ENCODE assay signal across 8 mouse cellular contexts in the genomic region with DNA sequence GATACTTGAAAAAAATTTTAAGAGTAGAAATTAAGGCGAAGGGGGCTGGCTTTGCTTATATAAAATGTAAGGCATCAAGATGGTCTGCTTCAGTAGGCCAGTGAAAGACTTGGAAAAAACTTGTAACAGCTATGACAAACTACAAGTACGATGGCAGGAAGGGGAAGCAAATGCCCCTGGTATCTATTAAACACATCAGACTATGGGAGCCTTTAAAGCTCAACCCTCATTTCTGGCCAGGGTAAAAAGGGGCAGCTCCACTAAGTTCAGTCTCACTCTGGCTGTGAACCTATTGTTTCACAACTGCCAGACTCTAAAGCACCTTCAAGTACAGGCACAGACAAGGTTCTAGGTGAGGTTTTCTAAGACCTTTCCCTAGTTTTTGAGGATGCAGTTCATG. TPM values are rescaled to one million over a fixed set of nuclear protein-coding genes. Genes with fewer than 3 reads are reported as not detected.
DNase-seq lines count a peak whose midpoint lies in the region; ATAC-seq and TF ChIP-seq lines count a peak whose summit lies in the region.

No protein-coding gene starts in this region.

- no peak for TF ChIP-seq POLR2A in liver, adult 2 months (IDR thresholded peaks at IDR 0.05; ENCODE audit: extremely low read depth, insufficient read depth, low read length)

- peak overlapping the region; percentile 99 for H3K4me2 ChIP-seq in embryonic facial prominence, embryonic 12.5 days (replicated peaks)
- peak overlapping the region; percentile 81 for H3K4me2 ChIP-seq in intestine, postnatal 0 days (replicated peaks; ENCODE audit: low read depth)
- H3K4me2 ChIP-seq in neural tube, embryonic 14.5 days (ENCODE audit: low read depth, low read length) = peak overlapping the region; percentile 99

- H3K27me3 ChIP-seq in liver, adult 2 months (ENCODE audit: control insufficient read depth, insufficient read depth, low read length) = no peaks in the 10 kb centered on the region
- no peaks in the 10 kb centered on the region for H3K27me3 ChIP-seq in embryonic facial prominence, embryonic 12.5 days
- H3K27me3 ChIP-seq in intestine, postnatal 0 days (replicated peaks; ENCODE audit: control insufficient read depth, insufficient read depth, low read length) = no peaks in the 10 kb centered on the region
- no peaks in the 10 kb centered on the region for H3K27me3 ChIP-seq in neural tube, embryonic 14.5 days (ENCODE audit: control insufficient read depth, insufficient read depth, low read length)

- H3K9ac ChIP-seq in liver, adult 2 months (ENCODE audit: low read depth, low read length) = no peak overlapping the region; the same call in 1 of the 2 replicates
- H3K9ac ChIP-seq in embryonic facial prominence, embryonic 12.5 days = peak overlapping the region; percentile 90; the same call in 1 of the 2 replicates
- H3K9ac ChIP-seq in intestine, postnatal 0 days (ENCODE audit: low read depth, low read length) = peak overlapping the region; percentile 23
- H3K9ac ChIP-seq in neural tube, embryonic 14.5 days (replicated peaks; ENCODE audit: low read depth, low read length) = no peak overlapping the region

- no peak for TF ChIP-seq CTCF in liver, adult 2 months (IDR thresholded peaks at IDR 0.05; ENCODE audit: low read depth, low read length)
- TF ChIP-seq CTCF in intestine, postnatal 0 days (IDR thresholded peaks at IDR 0.05; ENCODE audit: low read depth) = no peak

- H3K9me3 ChIP-seq in embryonic facial prominence, embryonic 12.5 days = no peaks in the 10 kb centered on the region
- H3K9me3 ChIP-seq in intestine, postnatal 0 days (ENCODE audit: control insufficient read depth) = no peaks in the 10 kb centered on the region
- no peaks in the 10 kb centered on the region for H3K9me3 ChIP-seq in neural tube, embryonic 14.5 days (ENCODE audit: control insufficient read depth, low read length)

- H3K27ac ChIP-seq in liver, adult 2 months (replicated peaks; ENCODE audit: insufficient read depth, low read depth, low read length) = no peak overlapping the region
- H3K27ac ChIP-seq in embryonic facial prominence, embryonic 12.5 days = no peak overlapping the region
- no peak overlapping the region for H3K27ac ChIP-seq in intestine, postnatal 0 days (ENCODE audit: low read depth, low read length)
- H3K27ac ChIP-seq in neural tube, embryonic 14.5 days (ENCODE audit: low read depth, low read length) = no peak overlapping the region

- peak; percentile 22 for DNase-seq in liver, adult 2 months (ENCODE audit: extremely low read depth, low read depth, low spot score)
- DNase-seq in liver = no peak
- no peak for DNase-seq in embryo, embryonic 11 days
- no peak for DNase-seq in cerebellum, postnatal 10 days
- DNase-seq in B cell, adult 2 months = no peak

- peaks cover 25% of the 10 kb centered on the region; the same call in 1 of the 2 replicates for H3K79me2 ChIP-seq in liver, adult 2 months (ENCODE audit: control insufficient read depth, insufficient read depth, low read length)

- H3K36me3 ChIP-seq in liver, adult 2 months (ENCODE audit: control insufficient read depth, insufficient read depth, low read length) = peaks cover 15% of the 10 kb centered on the region
- peaks cover 12% of the 10 kb centered on the region for H3K36me3 ChIP-seq in embryonic facial prominence, embryonic 12.5 days
- peaks cover 20% of the 10 kb centered on the region; the same call in 1 of the 2 replicates for H3K36me3 ChIP-seq in intestine, postnatal 0 days (ENCODE audit: control insufficient read depth, insufficient read depth)
- H3K36me3 ChIP-seq in neural tube, embryonic 14.5 days (ENCODE audit: control insufficient read depth, insufficient read depth, low read length) = peaks cover 3% of the 10 kb centered on the region; the same call in 1 of the 2 replicates

- 53% methylated on average over 2 of the region's 2 CpGs for WGBS in liver, adult 2 months
- 71% methylated on average over 2 of the region's 2 CpGs for WGBS in embryonic facial prominence, embryonic 12.5 days
- 50% methylated on average over 2 of the region's 2 CpGs for WGBS in intestine, postnatal 0 days
- WGBS in neural tube, embryonic 14.5 days = 79% methylated on average over 2 of the region's 2 CpGs

- peaks cover 7% of the 10 kb centered on the region for H3K4me1 ChIP-seq in liver, adult 2 months (ENCODE audit: control insufficient read depth, insufficient read depth, low read length)
- peaks cover 21% of the 10 kb centered on the region for H3K4me1 ChIP-seq in embryonic facial prominence, embryonic 12.5 days
- H3K4me1 ChIP-seq in intestine, postnatal 0 days (replicated peaks; ENCODE audit: control insufficient read depth, insufficient read depth, low read length) = 0 out of 2 replicates have a peak, but pooled peaks cover 8% of the 10 kb centered on the region
- peaks cover 26% of the 10 kb centered on the region for H3K4me1 ChIP-seq in neural tube, embryonic 14.5 days (ENCODE audit: control insufficient read depth, insufficient read depth, low read length)

- no peak for ATAC-seq in embryonic facial prominence, embryonic 12.5 days (ENCODE audit: insufficient number of reproducible peaks, insufficient read depth, low FRiP score, low TSS enrichment)
- ATAC-seq in intestine, postnatal 0 days = no peak
- ATAC-seq in neural tube, embryonic 14.5 days (ENCODE audit: low read depth) = no peak

- no peak overlapping the region for H3K4me3 ChIP-seq in liver, adult 2 months (ENCODE audit: insufficient read depth, low read depth, low read length)
- peak overlapping the region; percentile 96 for H3K4me3 ChIP-seq in embryonic facial prominence, embryonic 12.5 days
- peak overlapping the region; percentile 95 for H3K4me3 ChIP-seq in intestine, postnatal 0 days (ENCODE audit: low read depth, low read length)
- peak overlapping the region; percentile 68; the same call in 1 of the 2 replicates for H3K4me3 ChIP-seq in neural tube, embryonic 14.5 days (ENCODE audit: low read depth, low read length)

RNA-seq across cellular contexts. Expression of a gene that starts 2.0 kb away (rescaled TPM):
- 14.0 and 15.7 TPM in 2 replicates for total RNA-seq in liver, adult 2 months (2014; rRNA removed)
- 5.2 and 6.8 TPM in 2 replicates for polyA plus RNA-seq in liver, adult 2 months (2012; rRNA removed)
- polyA plus RNA-seq in embryonic facial prominence, embryonic 12.5 days (2016; fragmentation: Nextera tagmentation; extraction: Ambion mirVana) = 27.2 and 28.0 TPM in 2 replicates
- 9.4 and 10.6 TPM in 2 replicates for polyA plus RNA-seq in intestine, postnatal 0 days (2015; fragmentation: Nextera tagmentation; extraction: Ambion mirVana)
- 23.6 and 28.1 TPM in 2 replicates for polyA plus RNA-seq in neural tube, embryonic 14.5 days (2014; fragmentation: Nextera tagmentation; extraction: Ambion mirVana)

Comparison
In these comparisons a context has a peak if more than half of its experiments do, and no peak if none do; other contexts are left out.
1. H3K9ac ChIP-seq: peak in embryonic facial prominence, embryonic 12.5 days (single experiment) and intestine, postnatal 0 days (single experiment); none in liver, adult 2 months (single experiment) and neural tube, embryonic 14.5 days (single experiment).
2. Peak in every context shown above with its lines, with median percentiles within 50 percentile points of each other: H3K4me2 ChIP-seq.